12 mouse cellular contexts compared by ENCODE assay signal in genomic region chr17:25925348-25925747, GRCm38 (mm10). TPM values are rescaled to one million over a fixed set of nuclear protein-coding genes. Genes with fewer than 3 reads are reported as not detected.
A peak's percentile ranks its signal among the peaks of the same experiment; 100 is the strongest.
DNase-seq lines count a peak whose midpoint lies in the region; ATAC-seq and TF ChIP-seq lines count a peak whose summit lies in the region.
"Had no signal": no experiment of that assay in that cellular context is flagged by ENCODE, and none has a peak within 500 bp of the region (broad histone marks: within the 10 kb centered on the region; RNA-seq: fewer than 3 reads in every experiment).

No protein-coding gene starts in this region.

- intact Hi-C loops in gastrocnemius, postnatal 14 days (cut with DNase I; ENCODE audit: low total_unique reads), result loop anchor here (5.0 kb wide), 1 partner anchor 33 kb away; no protein-coding TSS in a partner anchor

- no peak for ATAC-seq in forebrain, embryonic 15.5 days (replicated peaks)
- ATAC-seq: lung, postnatal 0 days had no signal

- no peak overlapping the region for H3K4me2 ChIP-seq in forebrain, embryonic 15.5 days (replicated peaks)

- no peak for TF ChIP-seq CTCF in liver, adult 2 months (IDR thresholded peaks at IDR 0.05; ENCODE audit: low read depth, low read length)

- H3K36me3 ChIP-seq in liver, adult 2 months (ENCODE audit: control insufficient read depth, insufficient read depth, low read length), result peaks cover 11% of the 10 kb centered on the region; the same call in 1 of the 2 replicates
- H3K36me3 ChIP-seq in forebrain, embryonic 15.5 days, result peaks cover 11% of the 10 kb centered on the region

- DNase-seq in adrenal gland, adult 2 months, result peak; percentile 66
- DNase-seq in adrenal gland, adult 18-20 months (ENCODE audit: low spot score in 2 of 2), result no peak
- DNase-seq in liver, adult 2 months (ENCODE audit: extremely low read depth, low read depth, low spot score), result peak; percentile 90
- DNase-seq in liver, result no peak
- peak; percentile 78 for DNase-seq in gastrocnemius, postnatal 14 days
- peak; percentile 68 to 69 for DNase-seq in left cerebral cortex, adult 9 months (ENCODE audit: low spot score in 2 of 2)
- no peak for DNase-seq in ovary, postnatal 36 days (ENCODE audit: low spot score)

- H3K27me3 ChIP-seq in liver, adult 2 months (ENCODE audit: control insufficient read depth, insufficient read depth, low read length), result no peaks in the 10 kb centered on the region
- no peaks in the 10 kb centered on the region for H3K27me3 ChIP-seq in forebrain, embryonic 15.5 days

- H3K9me3 ChIP-seq in forebrain, embryonic 15.5 days, result no peaks in the 10 kb centered on the region

- 43% methylated on average over 2 of the region's 2 CpGs for WGBS in liver, adult 2 months
- 83% methylated on average over 2 of the region's 2 CpGs for WGBS in forebrain, embryonic 15.5 days

- H3K27ac ChIP-seq in liver, adult 2 months (replicated peaks; ENCODE audit: insufficient read depth, low read depth, low read length), result no peak overlapping the region
- no peak overlapping the region for H3K27ac ChIP-seq in forebrain, embryonic 15.5 days (replicated peaks)
- H3K27ac ChIP-seq: kidney, postnatal 0 days had no signal

- H3K79me2 ChIP-seq in liver, adult 2 months (ENCODE audit: control insufficient read depth, insufficient read depth, low read length), result no peaks in the 10 kb centered on the region

- H3K4me1 ChIP-seq in liver, adult 2 months (ENCODE audit: control insufficient read depth, insufficient read depth, low read length), result peaks cover 4% of the 10 kb centered on the region; the same call in 1 of the 2 replicates
- H3K4me1 ChIP-seq in forebrain, embryonic 15.5 days, result peaks cover 5% of the 10 kb centered on the region; the same call in 1 of the 2 replicates

- no peak overlapping the region for H3K9ac ChIP-seq in liver, adult 2 months (ENCODE audit: low read depth, low read length)
- no peak overlapping the region for H3K9ac ChIP-seq in forebrain, embryonic 15.5 days (replicated peaks)

- no peak overlapping the region for H3K4me3 ChIP-seq in liver, adult 2 months (ENCODE audit: insufficient read depth, low read depth, low read length)
- no peak overlapping the region for H3K4me3 ChIP-seq in forebrain, embryonic 15.5 days

- no peak for TF ChIP-seq POLR2A in liver, adult 2 months (IDR thresholded peaks at IDR 0.05; ENCODE audit: extremely low read depth, insufficient read depth, low read length)

RNA-seq across cellular contexts. Expression of gene Rab40c, which starts 5.8 kb away (rescaled TPM):
- total RNA-seq in adrenal gland, adult 2 months (2021), result 10 to 100 TPM; 21.1 to 27.3 TPM
- 52.1 and 68.8 TPM in 2 replicates for polyA plus RNA-seq in adrenal gland, adult 2 months (2012; rRNA removed)
- total RNA-seq in adrenal gland, adult 18-20 months (2021), result 10 to 100 TPM; 20.6 to 32.6 TPM
- 6.1 and 7.2 TPM in 2 replicates for total RNA-seq in liver, adult 2 months (2014; rRNA removed)
- 22.8 and 24.1 TPM in 2 replicates for polyA plus RNA-seq in liver, adult 2 months (2012; rRNA removed)
- 10 to 100 TPM; 10.1 to 10.3 TPM for total RNA-seq in gastrocnemius, postnatal 14 days (2021)
- 50.8 and 52.6 TPM in 2 replicates for polyA plus RNA-seq in forebrain, embryonic 15.5 days (2015; fragmentation: Nextera tagmentation; extraction: Ambion mirVana)

RNA-seq across cellular contexts. Expression of gene Pigq, which starts 19.4 kb away (rescaled TPM):
- 100 to 1,000 TPM; 105 to 121 TPM for total RNA-seq in adrenal gland, adult 2 months (2021)
- 160 and 187 TPM in 2 replicates for polyA plus RNA-seq in adrenal gland, adult 2 months (2012; rRNA removed)
- total RNA-seq in adrenal gland, adult 18-20 months (2021), result 100 to 1,000 TPM; 110 to 111 TPM
- total RNA-seq in liver, adult 2 months (2014; rRNA removed), result 11.5 and 16.0 TPM in 2 replicates
- 51.6 and 52.5 TPM in 2 replicates for polyA plus RNA-seq in liver, adult 2 months (2012; rRNA removed)
- total RNA-seq in gastrocnemius, postnatal 14 days (2021), result 10 to 100 TPM; 29.8 to 30.2 TPM
- 51.7 and 53.4 TPM in 2 replicates for polyA plus RNA-seq in forebrain, embryonic 15.5 days (2015; fragmentation: Nextera tagmentation; extraction: Ambion mirVana)

RNA-seq across cellular contexts. Expression of gene Nhlrc4, which starts 19.4 kb away (rescaled TPM):
- total RNA-seq in adrenal gland, adult 2 months (2021), result not detected
- polyA plus RNA-seq in adrenal gland, adult 2 months (2012; rRNA removed), result not detected in 2 replicates
- not detected for total RNA-seq in adrenal gland, adult 18-20 months (2021)
- 1.2 TPM in 1 of 2 replicates, not detected in the other for total RNA-seq in liver, adult 2 months (2014; rRNA removed)
- polyA plus RNA-seq in liver, adult 2 months (2012; rRNA removed), result 0.04 TPM in 1 of 2 replicates, not detected in the other
- total RNA-seq in gastrocnemius, postnatal 14 days (2021), result not detected
- polyA plus RNA-seq in forebrain, embryonic 15.5 days (2015; fragmentation: Nextera tagmentation; extraction: Ambion mirVana), result not detected in 2 replicates
- total RNA-seq: hematopoietic stem cell, adult 5-6 weeks had no signal

RNA-seq across cellular contexts. Expression of gene A930017K11Rik, which starts 27.0 kb away (rescaled TPM):
- total RNA-seq in adrenal gland, adult 2 months (2021), result not detected
- 0.13 TPM in 1 of 2 replicates, not detected in the other for polyA plus RNA-seq in adrenal gland, adult 2 months (2012; rRNA removed)
- not detected for total RNA-seq in adrenal gland, adult 18-20 months (2021)
- not detected in 2 replicates for total RNA-seq in liver, adult 2 months (2014; rRNA removed)
- not detected in 2 replicates for polyA plus RNA-seq in liver, adult 2 months (2012; rRNA removed)
- total RNA-seq in gastrocnemius, postnatal 14 days (2021), result not detected
- 0.09 TPM in 1 of 2 replicates, not detected in the other for polyA plus RNA-seq in forebrain, embryonic 15.5 days (2015; fragmentation: Nextera tagmentation; extraction: Ambion mirVana)
- total RNA-seq: hematopoietic stem cell, adult 5-6 weeks had no signal
- polyA plus RNA-seq: forebrain, embryonic 11.5 days; lung, postnatal 0 days had no signal

RNA-seq across cellular contexts. Expression of gene Wfikkn1, which starts 44.7 kb away (rescaled TPM):
- 1 to 10 TPM in 1 of 2 experiments, under 1 TPM in 1; 0.52 to 2.1 TPM for total RNA-seq in adrenal gland, adult 2 months (2021)
- 2.1 and 2.5 TPM in 2 replicates for polyA plus RNA-seq in adrenal gland, adult 2 months (2012; rRNA removed)
- total RNA-seq in adrenal gland, adult 18-20 months (2021), result 1 to 10 TPM in 1 of 2 experiments, under 1 TPM in 1; 0.93 to 2.0 TPM
- total RNA-seq in liver, adult 2 months (2014; rRNA removed), result 0.07 and 0.09 TPM in 2 replicates
- polyA plus RNA-seq in liver, adult 2 months (2012; rRNA removed), result 0.24 and 0.92 TPM in 2 replicates
- total RNA-seq in gastrocnemius, postnatal 14 days (2021), result under 1 TPM; 0.49 to 0.55 TPM
- 0.55 and 0.60 TPM in 2 replicates for polyA plus RNA-seq in forebrain, embryonic 15.5 days (2015; fragmentation: Nextera tagmentation; extraction: Ambion mirVana)

Comparison
In these comparisons a context has a peak if more than half of its experiments do, and no peak if none do; other contexts are left out.
1. DNase-seq: peak in adrenal gland, adult 2 months (single experiment), liver, adult 2 months (single experiment), gastrocnemius, postnatal 14 days (single experiment) and left cerebral cortex, adult 9 months (2 of 2); none in adrenal gland, adult 18-20 months (0 of 2), liver (single experiment) and ovary, postnatal 36 days (single experiment).